Mouse (Mus musculus) neural tube, embryonic 10.5 days (tissue): Measurements from ENCODE around the gene Syap1.
"Not testable (repeated sequence)": the region's sequence is repeated elsewhere in the genome, so short reads cannot be mapped to it uniquely, and the experiment has no call there.

Experiments used
- DNase-seq: peaks from one replicate; pipeline ENCODE4 v3.0.0-alpha.2; 2017; ENCODE audit warnings: low spot score; ENCODE audit errors: extremely low spot score

Gene Syap1

GRCm38 (mm10) chrX:162887931-162888511 is at the start of gene Syap1:
Gene Syap1, minus strand, starts transcription at chrX:162888447.
- DNase-seq = peak; percentile 79

DNA sequence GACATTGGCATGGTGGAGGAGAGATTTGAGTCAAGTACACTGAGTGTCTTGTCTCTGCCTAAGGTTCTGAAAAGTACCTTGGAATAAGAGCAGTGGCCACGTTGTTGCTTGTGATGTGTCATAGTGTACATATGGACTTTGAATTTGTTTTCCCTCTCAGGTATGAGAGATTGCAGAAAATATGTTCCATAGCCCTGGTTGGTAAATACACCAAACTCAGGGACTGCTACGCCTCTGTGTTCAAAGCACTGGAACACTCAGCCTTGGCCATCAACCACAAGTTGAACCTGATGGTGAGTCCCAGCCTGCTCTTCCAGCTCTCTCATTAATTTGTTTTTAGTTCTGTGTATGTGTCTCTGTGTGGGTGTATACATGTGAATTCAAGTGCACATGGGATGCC is 43.2 kb upstream of the Syap1 start:
- DNase-seq = no peak

GRCm38 (mm10) chrX:162921487-162922125 is 33.4 kb upstream of the Syap1 start:
- DNase-seq = no peak

- DNase-seq = peak; percentile 36
These were observed 27.4 kb upstream of the Syap1 start for GRCm38 (mm10) chrX:162915697-162916096.

DNA sequence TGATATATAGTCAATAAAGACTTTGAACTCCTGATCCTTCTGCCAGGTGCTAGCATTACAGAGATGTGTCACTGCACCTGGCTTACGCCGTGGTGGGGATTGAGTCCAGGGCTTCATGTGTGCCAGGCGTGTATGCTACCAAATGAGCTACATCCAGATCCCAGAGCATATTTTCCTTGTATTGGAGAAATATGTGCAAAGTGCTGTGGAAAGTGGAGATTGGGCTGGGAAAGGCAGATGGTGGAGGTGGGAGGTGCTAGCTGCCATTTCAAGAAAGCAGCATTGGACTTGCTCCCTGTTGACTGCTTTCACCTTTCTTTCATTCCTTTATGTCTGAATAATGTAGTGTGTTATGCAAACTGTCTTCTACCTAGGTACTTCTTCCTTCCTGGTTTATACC is 25.4 kb upstream of the Syap1 start:
- DNase-seq = no peak

DNA sequence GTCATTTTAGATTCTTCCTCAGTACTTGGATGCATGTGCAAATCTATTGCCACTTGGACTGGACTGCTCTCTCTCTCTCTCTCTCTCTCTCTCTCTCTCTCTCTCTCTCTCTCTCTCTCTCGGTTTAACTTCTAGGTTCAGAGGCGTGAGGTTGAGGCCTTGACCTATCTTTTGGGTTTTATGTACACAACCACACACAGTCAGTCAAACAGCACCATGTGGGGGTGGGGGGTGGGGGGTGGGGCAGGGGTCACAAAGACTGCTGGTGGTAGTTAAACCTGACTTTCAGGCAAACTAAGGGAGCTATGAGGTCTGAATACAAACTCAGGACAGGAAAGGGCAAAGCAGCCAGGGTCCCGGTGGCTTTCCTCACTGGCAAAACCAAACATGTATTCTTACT is 19.3 kb upstream of the Syap1 start:
- DNase-seq = no peak

- DNase-seq = peak; percentile 24
These were observed 13.9 kb upstream of the Syap1 start for GRCm38 (mm10) chrX:162902040-162902734.

DNA sequence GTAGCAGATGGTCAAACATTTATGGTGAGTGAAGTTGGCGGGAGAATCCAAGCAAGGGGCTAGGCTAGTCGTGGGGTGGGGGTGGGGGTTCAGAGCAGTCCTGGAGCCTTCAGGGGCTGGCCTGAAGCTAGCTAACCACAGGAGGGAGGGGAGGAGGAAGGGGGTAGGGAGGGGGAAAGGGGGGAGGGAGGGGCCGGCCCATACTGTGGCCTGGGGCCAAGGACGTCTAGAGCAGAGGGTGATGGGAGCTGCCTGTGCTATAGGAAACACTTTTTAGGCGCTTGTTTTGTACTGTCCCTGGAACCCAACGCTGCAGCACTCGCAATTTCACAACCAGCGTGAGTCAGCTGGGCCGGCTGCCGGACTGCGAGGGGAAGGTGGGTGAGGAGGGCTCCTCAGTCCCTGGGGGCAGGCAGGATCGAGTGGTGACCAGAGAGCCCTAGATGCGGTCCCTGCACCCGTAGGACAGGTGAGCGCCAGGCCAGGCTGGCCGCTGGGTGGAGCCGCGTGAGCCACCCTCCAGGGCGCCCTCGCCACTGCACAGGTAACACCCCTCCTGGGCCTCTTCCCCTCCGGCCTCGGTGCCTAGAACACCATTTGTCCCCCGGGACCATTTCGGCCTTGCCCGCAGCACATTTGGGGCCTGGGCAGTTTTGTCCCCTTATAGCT is 13.3 kb upstream of the Syap1 start:
- peak; percentile 45 for DNase-seq

- no peak for DNase-seq
These were observed 12.7 kb upstream of the Syap1 start, which contains the start of gene Ctps2 for GRCm38 (mm10) chrX:162900938-162901337. Gene Ctps2, plus strand, starts transcription at chrX:162901238.

DNA sequence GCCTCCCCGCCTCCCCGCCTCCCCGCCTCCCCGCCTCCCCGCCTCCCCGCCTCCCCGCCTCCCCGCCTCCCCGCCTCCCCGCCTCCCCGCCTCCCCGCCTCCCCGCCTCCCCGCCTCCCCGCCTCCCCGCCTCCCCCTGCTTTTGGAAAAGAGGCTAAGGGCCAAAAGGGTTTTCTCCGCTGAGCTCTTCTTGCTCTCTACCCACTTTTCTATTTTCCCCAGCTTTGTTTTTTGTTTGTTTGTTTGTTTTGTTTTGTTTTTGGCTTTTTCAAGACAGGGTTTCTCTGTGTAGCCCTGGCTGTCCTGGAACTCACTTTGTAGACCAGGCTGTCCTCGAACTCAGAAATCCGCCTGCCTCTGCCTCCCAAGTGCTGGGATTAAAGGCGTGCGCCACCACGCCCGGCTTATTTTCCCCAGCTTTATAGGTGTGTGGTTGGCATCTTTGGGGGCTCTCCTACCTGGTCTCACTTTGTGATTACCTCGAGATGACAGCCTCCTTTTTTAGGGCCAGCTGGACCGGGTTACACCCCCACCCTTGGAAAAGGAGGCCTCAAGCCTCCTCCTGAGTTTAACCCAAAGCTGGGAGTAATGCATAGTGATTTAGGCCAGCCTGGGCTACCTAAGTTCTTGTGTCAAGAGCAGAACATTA is 452 bp upstream of the Syap1 start:
- not testable (repeated sequence) for DNase-seq

DNA sequence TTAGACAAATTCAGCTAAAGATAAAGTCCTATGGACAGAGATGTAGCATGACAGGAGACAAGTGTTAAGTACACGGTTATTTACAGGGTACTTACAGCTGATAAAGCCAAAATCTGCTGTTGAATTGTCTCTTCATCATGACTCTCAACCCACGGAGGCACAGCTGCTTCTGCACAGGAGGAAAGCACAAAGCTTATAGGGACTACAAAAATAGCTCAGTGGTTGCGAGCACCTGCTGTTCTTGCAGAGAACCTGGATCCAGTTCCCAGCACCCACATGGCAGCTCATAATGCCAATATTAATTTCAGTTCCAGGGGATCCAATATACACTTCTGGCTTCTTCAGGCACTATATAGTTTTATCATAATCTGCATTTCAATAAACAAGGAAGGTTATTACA is 10.0 kb downstream of the Syap1 start:
- DNase-seq = no peak

DNA sequence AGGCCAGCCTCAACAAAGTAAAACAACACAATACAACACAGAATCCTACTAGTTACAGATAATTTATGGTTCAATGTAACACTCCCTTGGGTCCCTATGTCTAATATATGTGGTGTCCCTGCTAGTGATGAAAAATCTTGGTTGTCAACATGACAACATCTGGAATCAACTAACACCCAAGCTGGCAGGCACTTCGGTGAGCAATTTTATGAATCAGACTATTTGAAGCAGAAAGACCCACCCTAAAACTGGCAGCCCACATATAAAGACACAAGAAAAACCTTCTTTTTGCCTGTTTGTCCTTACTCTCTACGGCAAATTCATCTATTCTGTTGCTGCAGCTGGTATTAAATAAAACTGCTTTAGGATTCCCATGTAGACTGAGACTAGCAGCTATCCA is 14.5 kb downstream of the Syap1 start:
- DNase-seq = no peak

- peak; percentile 15 for DNase-seq
These were observed 16.3 kb downstream of the Syap1 start for GRCm38 (mm10) chrX:162871734-162872517.

GRCm38 (mm10) chrX:162868294-162868965 is 19.8 kb downstream of the Syap1 start:
- no peak for DNase-seq

DNA sequence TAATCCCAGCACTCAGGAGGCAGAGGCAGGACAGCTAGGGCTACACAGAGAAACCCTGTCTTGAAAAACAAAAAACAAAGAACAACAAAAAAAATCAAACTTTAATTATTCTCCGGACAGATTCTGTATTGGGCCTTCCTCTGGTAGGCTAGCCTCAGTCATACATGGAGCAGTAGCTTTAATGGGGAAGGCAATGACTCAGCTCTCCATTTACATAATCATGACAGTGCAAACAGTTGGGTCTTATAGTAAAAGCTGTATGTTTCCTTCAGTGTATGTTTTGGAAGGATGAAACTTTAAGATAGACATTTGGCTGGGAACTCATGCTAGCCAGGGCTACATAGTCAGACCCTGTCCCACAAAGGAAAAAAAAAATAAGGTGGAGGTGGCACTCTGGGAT is 39.6 kb downstream of the Syap1 start:
- DNase-seq = no peak

DNA sequence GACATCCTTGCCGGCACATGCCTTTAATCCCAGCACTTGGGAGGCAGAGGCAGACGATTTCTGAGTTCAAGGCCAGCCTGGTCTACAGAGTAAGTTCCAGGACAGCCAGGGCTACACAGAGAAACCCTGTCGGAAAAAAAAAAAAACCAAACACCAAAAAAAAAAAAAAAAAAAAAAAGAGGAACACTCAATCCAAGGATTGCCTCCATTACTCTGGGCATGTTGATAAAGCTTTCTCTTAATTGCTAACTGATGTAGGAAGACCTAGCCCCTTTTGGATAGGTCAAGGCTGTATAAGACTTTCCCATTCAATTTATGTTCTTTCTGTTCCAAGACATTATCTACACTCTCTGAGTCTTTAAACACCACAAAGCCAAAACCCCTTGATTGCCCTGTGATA is 42.7 kb downstream of the Syap1 start:
- DNase-seq = no peak

DNA sequence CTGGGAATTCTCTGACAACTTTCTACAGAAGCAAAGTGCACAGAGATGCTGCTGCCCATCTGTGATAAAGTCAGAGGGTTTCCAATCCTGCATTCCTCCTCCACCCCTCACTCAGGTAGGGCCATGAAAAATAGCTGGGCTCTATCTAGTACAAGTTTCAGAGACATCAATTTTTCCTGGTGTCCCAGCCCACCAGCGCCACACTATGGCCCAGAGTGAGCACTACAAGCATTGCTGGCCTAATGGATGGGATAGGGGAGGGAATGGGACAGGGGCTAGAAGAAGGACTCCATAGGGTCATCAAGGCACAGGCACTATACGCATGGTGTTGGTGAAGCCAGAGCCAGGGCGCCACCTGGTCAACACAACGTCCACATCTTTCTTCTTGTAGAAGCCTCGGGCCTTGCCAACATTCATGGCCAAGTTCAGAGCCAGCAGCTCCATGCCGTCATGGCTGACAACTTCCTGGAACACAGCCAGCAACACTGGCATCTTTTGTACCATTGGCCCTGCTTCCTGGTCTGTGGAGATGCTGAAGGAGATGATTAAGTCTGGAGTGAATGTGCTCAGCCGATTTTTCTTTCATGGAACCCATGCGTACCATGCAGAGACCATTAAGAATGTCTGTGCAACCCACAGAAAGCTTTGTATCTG is 43.7 kb downstream of the Syap1 start:
- no peak for DNase-seq

DNA sequence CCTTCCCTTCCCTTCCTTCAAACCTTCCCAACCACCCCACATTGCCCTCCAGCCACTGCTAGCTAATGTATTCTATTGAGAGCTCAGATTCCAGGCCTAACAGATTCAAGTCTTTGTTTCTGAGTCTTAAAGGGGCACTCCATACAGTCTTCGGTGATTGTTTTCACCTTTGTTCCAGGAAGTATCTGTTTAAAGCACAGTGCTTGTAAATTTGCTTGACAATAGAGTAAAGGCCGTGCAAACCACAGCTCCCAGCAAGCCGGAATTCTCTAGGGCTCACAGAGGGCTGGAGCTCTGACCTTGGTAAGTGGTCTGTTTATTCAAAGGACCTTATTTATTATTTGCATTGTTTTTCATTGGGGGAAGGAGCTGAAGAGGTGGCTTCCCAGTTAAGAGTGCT is 56.1 kb downstream of the Syap1 start:
- no peak for DNase-seq

DNA sequence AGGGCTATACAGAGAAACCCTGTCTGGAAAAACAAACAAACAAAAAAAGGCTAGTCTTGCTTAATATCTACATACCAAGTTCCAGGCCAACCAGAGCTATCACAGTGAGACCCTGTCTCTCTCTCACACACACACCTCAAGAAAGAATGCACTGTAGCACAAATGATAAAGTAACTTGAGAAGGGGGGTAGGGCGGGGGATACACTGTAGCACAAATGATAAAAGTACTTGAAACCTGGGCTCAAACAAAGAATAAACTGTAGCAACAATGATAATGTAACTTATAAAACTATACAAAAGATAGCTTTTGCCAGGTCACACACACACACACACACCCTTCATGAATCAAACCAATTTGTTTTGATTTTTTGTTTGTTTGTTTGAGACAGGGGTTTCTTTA is 56.7 kb downstream of the Syap1 start:
- no peak for DNase-seq

- no peak for DNase-seq
These were observed 57.2 kb downstream of the Syap1 start for GRCm38 (mm10) chrX:162831036-162831435.
